Mouse (Mus musculus) left cerebral cortex, adult 11 months (tissue): ENCODE data around the gene Gm42791.

Experiments
- DNase-seq: peaks from one replicate; pipeline ENCODE4 v3.0.0; 2022; ENCODE audit warnings: low spot score

The Gm42791 gene

GRCm38 (mm10) chr5:148924051-148924450 is 70.9 kb downstream of the Gm42791 start:
- DNase-seq, result no peak

DNA sequence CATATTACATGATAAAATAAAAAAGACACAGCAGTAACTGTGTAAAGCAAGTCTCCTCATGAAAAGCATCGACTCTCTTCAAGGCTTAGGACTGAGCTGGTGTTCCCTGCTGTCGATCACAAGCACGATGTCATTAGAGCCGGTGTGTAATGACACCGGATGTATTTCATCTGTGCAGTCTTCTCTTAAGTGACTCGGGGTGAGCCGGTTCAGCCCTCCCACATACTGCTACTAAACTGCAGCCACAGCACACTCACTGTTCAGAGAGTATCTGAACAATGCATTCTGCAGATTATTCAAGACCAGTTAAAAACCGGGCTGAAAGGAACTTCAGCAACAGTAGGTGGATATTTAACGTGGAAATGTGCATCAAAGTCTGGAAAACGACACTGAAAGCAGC is 71.5 kb downstream of the Gm42791 start:
- no peak for DNase-seq

- DNase-seq, result no peak
Observed at GRCm38 (mm10) chr5:148922773-148923172, 72.2 kb downstream of the Gm42791 start.

DNA sequence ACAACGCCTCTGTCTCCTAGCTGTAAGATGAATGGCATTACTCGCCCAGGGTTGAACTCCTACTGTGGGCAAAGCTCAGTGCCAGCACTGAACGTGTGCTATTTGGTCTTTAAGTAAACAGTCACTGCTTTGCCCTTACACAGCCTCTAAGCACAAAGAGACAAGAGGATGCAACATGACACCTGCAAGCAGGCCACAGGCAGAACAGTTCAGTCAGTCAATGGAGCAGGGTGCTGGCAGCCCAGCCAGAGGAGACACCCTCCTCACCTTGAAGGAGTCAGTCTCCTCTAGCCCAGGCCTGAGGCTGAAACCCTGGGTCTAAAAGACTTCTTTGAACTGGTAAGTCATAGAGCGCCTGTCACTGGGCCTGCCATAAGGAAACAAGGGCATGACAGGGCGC is 76.9 kb downstream of the Gm42791 start:
- DNase-seq, result no peak

- DNase-seq, result no peak
Observed at GRCm38 (mm10) chr5:148916775-148917174, 78.2 kb downstream of the Gm42791 start.

GRCm38 (mm10) chr5:148912262-148912661 is 82.7 kb downstream of the Gm42791 start:
- no peak for DNase-seq

DNA sequence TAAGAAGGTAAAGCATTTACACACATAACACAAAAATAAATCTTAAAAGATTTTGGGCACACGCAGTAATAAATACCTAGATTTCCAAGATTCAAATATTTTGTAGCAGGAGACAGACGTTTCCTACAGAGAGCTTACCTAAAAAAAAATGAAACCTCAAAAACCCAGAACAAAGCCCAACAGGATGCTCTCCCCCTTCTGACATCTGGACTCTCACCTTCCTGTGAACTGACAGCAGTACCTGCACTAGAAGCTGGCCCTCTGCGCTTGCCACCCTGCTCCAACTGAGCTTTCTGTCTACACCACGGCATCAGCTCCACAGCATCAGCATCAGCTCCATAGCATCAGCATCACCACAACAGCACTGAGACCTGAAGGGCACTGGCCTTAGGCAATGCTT is 84.9 kb downstream of the Gm42791 start:
- DNase-seq, result no peak

- no peak for DNase-seq
Observed at GRCm38 (mm10) chr5:148909402-148909801, 85.5 kb downstream of the Gm42791 start.

DNA sequence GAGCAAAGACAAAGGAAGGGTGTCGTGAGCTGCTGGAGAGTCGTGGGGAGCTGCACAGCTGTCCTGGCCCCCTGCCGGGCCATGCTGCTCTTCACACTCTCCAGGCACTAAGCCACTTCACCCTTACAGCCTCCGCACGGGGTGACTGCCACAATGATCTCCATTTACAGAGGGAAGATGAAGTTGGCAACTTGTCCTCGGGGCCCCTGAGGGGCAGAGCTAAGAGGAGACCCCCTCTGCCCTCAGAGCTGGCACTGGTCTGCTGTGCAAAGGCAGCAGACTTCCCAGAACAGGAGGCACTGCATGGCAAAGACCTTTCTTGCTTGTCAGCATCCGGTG is 85.9 kb downstream of the Gm42791 start:
- no peak for DNase-seq

DNA sequence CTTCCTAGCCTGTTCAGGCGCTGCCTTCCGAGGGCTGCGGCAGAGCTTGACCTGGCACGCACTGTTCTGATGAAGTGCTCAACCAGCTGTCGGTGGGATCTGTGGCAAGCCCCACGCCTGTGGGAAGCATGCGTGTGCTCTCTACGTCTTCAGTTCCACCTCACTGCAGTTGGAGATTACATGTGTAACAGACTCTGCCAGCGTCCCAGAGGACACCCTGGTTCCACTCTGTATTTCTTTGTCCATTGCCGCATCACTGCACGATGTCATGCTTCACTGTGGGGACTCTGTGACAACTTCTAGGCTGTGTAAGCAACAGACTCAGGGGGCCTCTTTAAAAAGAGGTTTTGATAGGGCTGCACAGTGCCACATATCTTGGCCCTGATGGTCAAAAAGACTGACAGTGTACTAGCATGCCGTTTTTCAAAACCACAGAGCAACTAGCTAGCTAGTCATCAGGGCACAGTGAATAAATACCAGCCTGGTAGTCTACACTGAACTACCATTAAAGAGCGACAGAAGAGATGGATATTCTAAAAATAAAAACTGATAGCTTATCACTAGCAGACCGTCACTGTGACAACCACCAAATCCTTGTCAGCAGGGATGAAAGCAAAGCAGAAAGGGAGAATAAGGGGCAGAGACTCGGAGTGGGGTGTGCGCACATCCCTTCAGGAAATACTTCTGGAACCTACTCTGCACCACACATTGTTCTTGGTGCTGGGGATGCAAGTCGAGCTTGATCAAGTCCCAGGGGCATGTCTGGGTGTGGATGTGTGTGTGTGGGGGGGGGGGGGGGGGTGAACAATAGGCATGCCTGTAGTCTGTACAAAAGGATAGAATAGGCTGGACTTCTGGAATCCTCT is 86.5 kb downstream of the Gm42791 start:
- DNase-seq, result no peak

DNA sequence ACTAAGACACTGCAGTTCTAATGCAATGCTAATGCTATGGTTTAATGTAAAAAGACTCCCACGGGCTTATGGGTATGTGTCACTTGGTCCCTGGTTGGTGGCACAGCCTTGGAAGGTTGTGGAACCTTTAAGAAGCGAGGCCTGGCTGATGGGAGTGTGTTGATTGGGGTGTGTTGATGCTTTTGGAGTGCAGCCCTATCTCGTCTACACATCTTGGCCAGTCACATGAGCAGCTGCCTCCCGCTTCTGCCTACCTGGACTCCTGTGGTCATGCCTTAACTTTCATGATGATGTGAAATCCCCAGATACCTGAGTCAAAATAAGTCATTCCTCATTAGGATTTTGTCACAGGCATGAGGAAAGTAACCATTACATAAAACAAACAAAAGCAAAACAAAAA is 88.6 kb downstream of the Gm42791 start:
- no peak for DNase-seq

GRCm38 (mm10) chr5:148904846-148905245 is 90.1 kb downstream of the Gm42791 start:
- DNase-seq, result no peak

DNA sequence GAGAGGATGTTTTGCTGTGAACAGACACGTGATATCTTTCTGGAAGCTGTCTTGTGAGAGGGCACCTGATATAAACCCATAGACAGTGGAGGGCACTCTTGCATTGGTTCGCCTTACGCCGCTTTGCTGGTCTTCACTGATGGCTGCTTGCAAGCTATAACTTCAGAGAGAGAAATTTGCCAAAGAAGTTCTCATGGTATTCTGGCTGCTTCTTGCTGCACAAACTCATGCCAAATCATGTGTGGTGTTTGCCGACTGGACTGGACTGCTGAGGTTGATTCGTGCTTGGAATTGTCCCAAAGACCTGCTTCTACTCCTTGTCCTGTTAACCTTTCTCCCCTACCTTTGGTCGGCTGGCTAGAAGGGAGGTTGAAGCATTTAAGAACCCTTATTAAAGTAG is 95.6 kb downstream of the Gm42791 start:
- DNase-seq, result no peak

DNA sequence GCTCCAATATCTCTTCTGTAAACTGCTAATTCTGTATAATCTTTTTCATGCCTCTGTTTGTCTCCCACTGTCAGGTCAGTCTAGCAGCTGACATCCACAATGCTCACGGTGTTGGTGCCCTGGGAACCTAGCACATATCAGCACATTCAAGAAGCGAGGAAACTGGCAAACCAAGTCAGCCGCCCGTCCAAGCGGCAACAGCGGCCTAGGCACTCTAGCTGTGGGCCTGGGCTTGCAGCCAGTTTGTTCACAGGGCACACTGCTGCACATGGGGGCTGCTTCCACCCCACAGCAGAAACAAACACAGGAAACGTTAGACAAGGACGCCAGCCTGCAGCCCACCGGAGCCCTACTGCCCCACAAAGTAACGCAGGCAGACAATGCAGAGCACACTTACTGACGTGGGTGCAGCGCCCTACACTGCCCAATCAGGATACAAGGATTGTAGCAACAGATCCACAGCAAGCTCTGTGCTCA is 97.0 kb downstream of the Gm42791 start:
- DNase-seq, result no peak

- peak; percentile 45 for DNase-seq
Observed at GRCm38 (mm10) chr5:148897069-148897702, 97.8 kb downstream of the Gm42791 start.

DNA sequence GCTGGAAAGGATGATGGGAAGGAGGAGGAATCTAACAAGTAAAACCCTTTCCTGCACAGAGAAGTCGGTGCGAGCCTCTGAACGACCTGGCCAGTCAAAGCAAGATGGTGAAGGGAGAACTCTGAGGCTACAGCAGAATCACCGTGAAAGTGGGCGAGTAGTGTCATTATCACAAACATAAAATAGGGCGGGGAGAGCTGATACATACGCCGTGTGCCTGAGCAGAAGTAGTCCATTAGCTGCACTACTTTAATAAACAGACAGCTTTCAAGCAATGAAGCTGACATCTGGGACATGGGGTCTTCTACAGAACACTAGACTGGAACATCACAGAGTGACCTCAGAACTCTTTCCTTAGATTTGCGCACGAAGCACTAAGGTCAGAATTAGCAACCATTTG is 98.4 kb downstream of the Gm42791 start:
- no peak for DNase-seq

DNA sequence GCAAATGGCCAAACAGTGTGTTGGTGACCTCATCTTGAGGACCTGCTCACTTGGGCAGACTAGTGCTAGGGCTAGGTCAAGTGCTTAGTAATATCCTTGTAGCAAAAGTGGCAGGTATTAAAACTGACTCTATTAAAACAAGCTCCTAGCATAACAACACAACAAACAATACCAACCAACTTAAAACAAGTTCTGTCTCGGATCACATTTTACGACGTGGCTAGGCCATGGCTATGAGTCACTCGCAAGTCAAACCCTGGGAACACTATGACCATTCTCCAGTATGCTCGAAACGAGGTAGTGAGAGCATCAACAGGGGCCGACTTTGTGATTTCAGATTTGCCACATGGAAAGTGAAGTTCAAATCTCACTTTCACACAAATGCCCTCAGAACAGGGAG is 99.1 kb downstream of the Gm42791 start:
- DNase-seq, result no peak

GRCm38 (mm10) chr5:148895034-148895433 is 99.9 kb downstream of the Gm42791 start:
- no peak for DNase-seq

GRCm38 (mm10) chr5:148890237-148890636 is 104.7 kb downstream of the Gm42791 start:
- no peak for DNase-seq

- DNase-seq, result no peak
Observed at GRCm38 (mm10) chr5:148888032-148888431, 106.9 kb downstream of the Gm42791 start.

- DNase-seq, result no peak
Observed at GRCm38 (mm10) chr5:148885821-148886609, 108.9 kb downstream of the Gm42791 start.

- DNase-seq, result no peak
Observed at GRCm38 (mm10) chr5:148883671-148884070, 111.3 kb downstream of the Gm42791 start.

DNA sequence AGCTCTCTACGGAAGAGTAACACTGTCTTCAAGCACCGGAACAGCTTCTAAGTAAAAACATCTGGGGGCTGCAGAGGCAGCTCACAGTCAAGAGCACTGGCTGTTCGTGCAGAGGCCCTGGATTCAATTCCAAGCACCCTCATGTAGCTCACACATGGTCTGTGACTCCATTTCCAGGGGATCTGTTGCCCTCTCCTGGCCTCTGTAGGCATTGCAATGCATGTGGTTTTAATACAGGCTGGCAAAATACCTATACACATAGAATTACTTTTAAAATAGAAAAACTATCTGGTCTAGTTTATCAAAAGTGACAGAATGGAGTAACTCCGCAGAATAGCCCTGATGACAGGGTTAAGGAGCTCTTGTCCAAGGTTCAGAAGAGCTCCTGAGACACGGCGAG is 115.7 kb downstream of the Gm42791 start:
- no peak for DNase-seq
